ENCODE assay signal across 13 mouse cellular contexts in genomic region chr14:34442531-34442930, GRCm38 (mm10).
DNase-seq lines count a peak whose midpoint lies in the region; ATAC-seq and TF ChIP-seq lines count a peak whose summit lies in the region.
"Had no signal": no experiment of that assay in that cellular context is flagged by ENCODE, and none has a peak within 500 bp of the region (broad histone marks: within the 10 kb centered on the region; RNA-seq: fewer than 3 reads in every experiment).

No protein-coding gene starts in this region.

- H3K27me3 ChIP-seq in kidney, embryonic 14.5 days (ENCODE audit: control insufficient read depth, insufficient read depth, low read length): no peaks in the 10 kb centered on the region
- H3K27me3 ChIP-seq: midbrain, embryonic 12.5 days had no signal

- peak; percentile 53; the same call in 1 of the 2 replicates for ATAC-seq in frontal cortex, adult (ENCODE audit: low TSS enrichment)
- 0 out of 2 replicates have a peak, but pooled peaks have one; percentile 24 for ATAC-seq in kidney, embryonic 14.5 days (ENCODE audit: low FRiP score, low TSS enrichment)
- ATAC-seq: inflammation-experienced regulatory T-cells, adult 6 months; lung, postnatal 0 days had no signal

- no peak overlapping the region for H3K9ac ChIP-seq in kidney, embryonic 14.5 days (ENCODE audit: low read depth, low read length)
- H3K9ac ChIP-seq: midbrain, embryonic 12.5 days had no signal

- H3K4me3 ChIP-seq in kidney, embryonic 14.5 days (ENCODE audit: low read length): no peak overlapping the region
- H3K4me3 ChIP-seq in left cerebral cortex, adult 2 months: no peak overlapping the region
- H3K4me3 ChIP-seq: midbrain, embryonic 12.5 days had no signal

- H3K36me3 ChIP-seq in kidney, embryonic 14.5 days (ENCODE audit: control insufficient read depth, insufficient read depth, low read length): peaks cover 45% of the 10 kb centered on the region

- H3K9me3 ChIP-seq in kidney, embryonic 14.5 days (ENCODE audit: control insufficient read depth, low read length): no peaks in the 10 kb centered on the region
- H3K9me3 ChIP-seq: midbrain, embryonic 12.5 days had no signal

- WGBS in kidney, embryonic 14.5 days: 58% methylated on average over 4 of the region's 4 CpGs

- H3K27ac ChIP-seq in kidney, embryonic 14.5 days (ENCODE audit: low read depth, low read length): no peak overlapping the region
- H3K27ac ChIP-seq in left cerebral cortex, adult 2 months: no peak overlapping the region
- H3K27ac ChIP-seq: midbrain, embryonic 12.5 days had no signal

- H3K4me1 ChIP-seq in kidney, embryonic 14.5 days (ENCODE audit: control insufficient read depth, insufficient read depth, low read length): no peaks in the 10 kb centered on the region
- H3K4me1 ChIP-seq: midbrain, embryonic 12.5 days had no signal

- TF ChIP-seq CTCF in left cerebral cortex, adult 2 months (IDR thresholded peaks at IDR 0.05): no peak

- no peak for DNase-seq in frontal cortex, postnatal 10 days (ENCODE audit: low spot score in 2 of 2)
- no peak for DNase-seq in kidney, postnatal 4 days
- peak; percentile 29 for DNase-seq in brain, adult 2 months (ENCODE audit: low read depth, low spot score)
- peak; percentile 34 for DNase-seq in mesoderm, embryonic 11.5 days (ENCODE audit: low read depth, low spot score)
- DNase-seq in embryo, embryonic 11 days: no peak
- no peak for DNase-seq in left cerebral cortex, adult 2 months (ENCODE audit: extremely low spot score in 1 of 2, low spot score in 2 of 2)
- DNase-seq: kidney, postnatal 36 days had no signal

- no peak overlapping the region for H3K4me2 ChIP-seq in kidney, embryonic 14.5 days (replicated peaks; ENCODE audit: low read depth, low read length)
- H3K4me2 ChIP-seq: liver, embryonic 11.5 days; midbrain, embryonic 12.5 days had no signal

- intact Hi-C loops in left cerebral cortex, adult 2 months (cut with DNase I): no loop called here

Comparison
In these comparisons a context has a peak if more than half of its experiments do, and no peak if none do; other contexts are left out.
1. DNase-seq: peak in brain, adult 2 months (single experiment) and mesoderm, embryonic 11.5 days (single experiment); none in frontal cortex, postnatal 10 days (0 of 2), kidney, postnatal 4 days (0 of 2), embryo, embryonic 11 days (single experiment) and left cerebral cortex, adult 2 months (0 of 2).